In the genomic region with DNA sequence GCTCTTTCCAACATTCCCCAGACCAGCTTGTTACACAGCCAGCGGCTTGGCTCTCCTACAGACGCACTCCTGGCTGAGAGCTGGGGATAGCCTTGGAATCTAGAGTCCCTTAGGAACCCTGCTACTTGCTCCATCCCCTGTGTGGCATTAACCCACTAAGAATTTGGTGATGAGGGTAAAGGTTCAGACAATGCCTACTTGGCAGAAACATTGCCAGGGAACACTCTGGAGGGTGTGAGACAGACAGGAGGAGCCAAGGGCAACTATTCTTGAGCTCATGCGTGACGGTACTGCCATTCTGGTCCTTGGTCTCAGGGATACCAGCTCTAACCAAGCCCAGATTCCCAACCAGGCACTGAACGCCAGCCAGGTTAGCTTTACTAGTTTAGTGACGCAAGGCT, we compare ENCODE assay signal across 15 mouse cellular contexts. TPM values are rescaled to one million over a fixed set of nuclear protein-coding genes. Genes with fewer than 3 reads are reported as not detected.
DNase-seq lines count a peak whose midpoint lies in the region; ATAC-seq and TF ChIP-seq lines count a peak whose summit lies in the region.
"Had no signal": no experiment of that assay in that cellular context is flagged by ENCODE, and none has a peak within 500 bp of the region (broad histone marks: within the 10 kb centered on the region; RNA-seq: fewer than 3 reads in every experiment).

No protein-coding gene starts in this region.

- H3K9me3 ChIP-seq in hindbrain, embryonic 12.5 days (replicated peaks) = no peaks in the 10 kb centered on the region
- no peaks in the 10 kb centered on the region for H3K9me3 ChIP-seq in hindbrain, embryonic 16.5 days (ENCODE audit: control insufficient read depth, low read length)
- no peaks in the 10 kb centered on the region for H3K9me3 ChIP-seq in midbrain, embryonic 11.5 days (ENCODE audit: control insufficient read depth, low read length)
- no peaks in the 10 kb centered on the region for H3K9me3 ChIP-seq in midbrain, embryonic 16.5 days (replicated peaks; ENCODE audit: control insufficient read depth, low read length, poor library complexity, severe bottlenecking)
- no peaks in the 10 kb centered on the region for H3K9me3 ChIP-seq in stomach, postnatal 0 days (ENCODE audit: control insufficient read depth, low read length)
- H3K9me3 ChIP-seq: forebrain, embryonic 13.5 days; limb, embryonic 13.5 days; neural tube, embryonic 15.5 days had no signal

- WGBS in hindbrain, embryonic 12.5 days = 90% methylated on average over 6 of the region's 6 CpGs
- 92% methylated on average over 6 of the region's 6 CpGs for WGBS in hindbrain, embryonic 16.5 days
- WGBS in midbrain, embryonic 11.5 days = 97% methylated on average over 6 of the region's 6 CpGs
- 93% methylated on average over 6 of the region's 6 CpGs for WGBS in midbrain, embryonic 16.5 days
- WGBS in stomach, postnatal 0 days = 93% methylated on average over 6 of the region's 6 CpGs

- peak; percentile 39 for DNase-seq in adrenal gland, adult 2 months
- DNase-seq in adrenal gland, postnatal 4 days (ENCODE audit: low spot score in 2 of 2) = no peak
- peak; percentile 17 for DNase-seq in midbrain, embryonic 11.5 days (ENCODE audit: low spot score, missing footprints)
- DNase-seq in stomach, postnatal 0 days (ENCODE audit: low spot score) = no peak
- DNase-seq in spleen, adult 12 weeks (ENCODE audit: low spot score) = no peak
- DNase-seq: cerebellum, adult 2 months; heart, postnatal 36 days; lung, postnatal 10 days had no signal

- no peak overlapping the region for H3K4me2 ChIP-seq in hindbrain, embryonic 12.5 days (replicated peaks)
- no peak overlapping the region for H3K4me2 ChIP-seq in hindbrain, embryonic 16.5 days (ENCODE audit: low read length)
- H3K4me2 ChIP-seq in midbrain, embryonic 11.5 days = no peak overlapping the region
- no peak overlapping the region for H3K4me2 ChIP-seq in midbrain, embryonic 16.5 days (ENCODE audit: low read length)
- no peak overlapping the region for H3K4me2 ChIP-seq in stomach, postnatal 0 days (replicated peaks; ENCODE audit: low read depth)
- H3K4me2 ChIP-seq: forebrain, embryonic 13.5 days; limb, embryonic 13.5 days; neural tube, embryonic 15.5 days had no signal

- TF ChIP-seq EP300 in stomach, postnatal 0 days (optimal IDR thresholded peaks at IDR 0.05) = no peak

- H3K36me3 ChIP-seq in hindbrain, embryonic 12.5 days = peaks cover 44% of the 10 kb centered on the region
- peaks cover 24% of the 10 kb centered on the region for H3K36me3 ChIP-seq in hindbrain, embryonic 16.5 days (ENCODE audit: control insufficient read depth, insufficient read depth, low read length)
- peaks cover 16% of the 10 kb centered on the region for H3K36me3 ChIP-seq in midbrain, embryonic 11.5 days (ENCODE audit: control insufficient read depth, insufficient read depth, low read length)
- H3K36me3 ChIP-seq in midbrain, embryonic 16.5 days (ENCODE audit: control insufficient read depth, insufficient read depth, low read length) = peaks cover 28% of the 10 kb centered on the region
- peaks cover 25% of the 10 kb centered on the region for H3K36me3 ChIP-seq in stomach, postnatal 0 days (ENCODE audit: control insufficient read depth, insufficient read depth, low read length)

- no peak overlapping the region for H3K4me3 ChIP-seq in hindbrain, embryonic 12.5 days
- no peak overlapping the region for H3K4me3 ChIP-seq in hindbrain, embryonic 16.5 days (ENCODE audit: low read length)
- no peak overlapping the region for H3K4me3 ChIP-seq in midbrain, embryonic 11.5 days (ENCODE audit: low read depth, low read length)
- no peak overlapping the region for H3K4me3 ChIP-seq in midbrain, embryonic 16.5 days (ENCODE audit: low read depth, low read length)
- no peak overlapping the region for H3K4me3 ChIP-seq in stomach, postnatal 0 days (ENCODE audit: low read depth, low read length)
- H3K4me3 ChIP-seq: forebrain, embryonic 13.5 days; left cerebral cortex, adult 2 months; limb, embryonic 13.5 days; neural tube, embryonic 15.5 days had no signal

- H3K4me1 ChIP-seq in hindbrain, embryonic 12.5 days = peaks cover 27% of the 10 kb centered on the region
- peaks cover 22% of the 10 kb centered on the region for H3K4me1 ChIP-seq in hindbrain, embryonic 16.5 days (ENCODE audit: control insufficient read depth, insufficient read depth, low read depth, low read length)
- H3K4me1 ChIP-seq in midbrain, embryonic 11.5 days (ENCODE audit: control insufficient read depth, insufficient read depth, low read length) = peaks cover 17% of the 10 kb centered on the region
- H3K4me1 ChIP-seq in midbrain, embryonic 16.5 days (ENCODE audit: control insufficient read depth, insufficient read depth, low read length) = peaks cover 24% of the 10 kb centered on the region
- H3K4me1 ChIP-seq in stomach, postnatal 0 days (replicated peaks; ENCODE audit: control insufficient read depth, insufficient read depth) = peaks cover 8% of the 10 kb centered on the region

- TF ChIP-seq CTCF in stomach, postnatal 0 days (IDR thresholded peaks at IDR 0.05; ENCODE audit: low read depth) = no peak

- no peak overlapping the region for H3K27ac ChIP-seq in hindbrain, embryonic 12.5 days
- H3K27ac ChIP-seq in hindbrain, embryonic 16.5 days (ENCODE audit: low read depth, low read length) = no peak overlapping the region
- H3K27ac ChIP-seq in midbrain, embryonic 11.5 days (ENCODE audit: low read depth, low read length) = no peak overlapping the region
- H3K27ac ChIP-seq in midbrain, embryonic 16.5 days (ENCODE audit: low read length) = no peak overlapping the region
- no peak overlapping the region for H3K27ac ChIP-seq in stomach, postnatal 0 days (replicated peaks)
- H3K27ac ChIP-seq: forebrain, embryonic 13.5 days; left cerebral cortex, adult 2 months; limb, embryonic 13.5 days; neural tube, embryonic 15.5 days had no signal

- H3K9ac ChIP-seq in hindbrain, embryonic 12.5 days = 0 out of 2 replicates have a peak overlapping the region, but pooled peaks have one; percentile 23
- no peak overlapping the region for H3K9ac ChIP-seq in hindbrain, embryonic 16.5 days (ENCODE audit: low read depth, low read length)
- H3K9ac ChIP-seq in midbrain, embryonic 11.5 days (ENCODE audit: low read length) = no peak overlapping the region
- H3K9ac ChIP-seq in midbrain, embryonic 16.5 days (ENCODE audit: low read depth, low read length) = no peak overlapping the region
- H3K9ac ChIP-seq in stomach, postnatal 0 days (ENCODE audit: low read length) = 0 out of 2 replicates have a peak overlapping the region, but pooled peaks have one; percentile 31
- H3K9ac ChIP-seq: forebrain, embryonic 13.5 days; limb, embryonic 13.5 days; neural tube, embryonic 15.5 days had no signal

- no peaks in the 10 kb centered on the region for H3K27me3 ChIP-seq in hindbrain, embryonic 12.5 days
- H3K27me3 ChIP-seq in hindbrain, embryonic 16.5 days (replicated peaks; ENCODE audit: control insufficient read depth, insufficient read depth, low read length) = no peaks in the 10 kb centered on the region
- no peaks in the 10 kb centered on the region for H3K27me3 ChIP-seq in midbrain, embryonic 11.5 days (ENCODE audit: control insufficient read depth, insufficient read depth, low read length)
- no peaks in the 10 kb centered on the region for H3K27me3 ChIP-seq in midbrain, embryonic 16.5 days (ENCODE audit: control insufficient read depth, insufficient read depth, low read depth, low read length)
- no peaks in the 10 kb centered on the region for H3K27me3 ChIP-seq in stomach, postnatal 0 days (ENCODE audit: control insufficient read depth, insufficient read depth, low read length)
- H3K27me3 ChIP-seq: forebrain, embryonic 13.5 days; limb, embryonic 13.5 days; neural tube, embryonic 15.5 days had no signal

- ATAC-seq in hindbrain, embryonic 12.5 days (ENCODE audit: low FRiP score) = no peak
- no peak for ATAC-seq in hindbrain, embryonic 16.5 days
- no peak for ATAC-seq in midbrain, embryonic 11.5 days (ENCODE audit: low FRiP score)
- ATAC-seq in midbrain, embryonic 16.5 days = no peak
- ATAC-seq in stomach, postnatal 0 days (ENCODE audit: low FRiP score, low TSS enrichment) = no peak
- ATAC-seq: forebrain, embryonic 13.5 days had no signal

RNA-seq across cellular contexts. Expression of a gene that starts 26.2 kb away (rescaled TPM):
- 10 to 100 TPM; 55.3 to 69.6 TPM for total RNA-seq in adrenal gland, adult 2 months (2021)
- 35.6 and 50.7 TPM in 2 replicates for polyA plus RNA-seq in adrenal gland, adult 2 months (2012; rRNA removed)
- total RNA-seq in adrenal gland, postnatal 4 days (2021) = 10 to 100 TPM; 49.2 to 60.7 TPM
- 34.5 and 35.1 TPM in 2 replicates for polyA plus RNA-seq in hindbrain, embryonic 12.5 days (2016; fragmentation: Nextera tagmentation; extraction: Ambion mirVana)
- polyA plus RNA-seq in hindbrain, embryonic 16.5 days (2015; fragmentation: Nextera tagmentation; extraction: Ambion mirVana) = 56.4 and 59.8 TPM in 2 replicates
- 24.7 and 25.4 TPM in 2 replicates for polyA plus RNA-seq in midbrain, embryonic 11.5 days (2014; fragmentation: Nextera tagmentation; extraction: Ambion mirVana)
- polyA plus RNA-seq in midbrain, embryonic 16.5 days (2015; fragmentation: Nextera tagmentation; extraction: Ambion mirVana) = 50.7 and 51.4 TPM in 2 replicates
- 31.6 and 33.0 TPM in 2 replicates for polyA plus RNA-seq in stomach, postnatal 0 days (2015; fragmentation: Nextera tagmentation; extraction: Ambion mirVana)

RNA-seq across cellular contexts. Expression of a gene that starts 28.4 kb away (rescaled TPM):
- 1 to 10 TPM; 5.1 to 5.9 TPM for total RNA-seq in adrenal gland, adult 2 months (2021)
- 6.1 and 6.6 TPM in 2 replicates for polyA plus RNA-seq in adrenal gland, adult 2 months (2012; rRNA removed)
- total RNA-seq in adrenal gland, postnatal 4 days (2021) = 1 to 10 TPM; 4.1 to 4.2 TPM
- polyA plus RNA-seq in hindbrain, embryonic 12.5 days (2016; fragmentation: Nextera tagmentation; extraction: Ambion mirVana) = 5.9 and 6.2 TPM in 2 replicates
- 5.1 and 5.2 TPM in 2 replicates for polyA plus RNA-seq in hindbrain, embryonic 16.5 days (2015; fragmentation: Nextera tagmentation; extraction: Ambion mirVana)
- polyA plus RNA-seq in midbrain, embryonic 11.5 days (2014; fragmentation: Nextera tagmentation; extraction: Ambion mirVana) = 6.3 and 6.4 TPM in 2 replicates
- polyA plus RNA-seq in midbrain, embryonic 16.5 days (2015; fragmentation: Nextera tagmentation; extraction: Ambion mirVana) = 5.3 and 5.5 TPM in 2 replicates
- 2.5 and 2.6 TPM in 2 replicates for polyA plus RNA-seq in stomach, postnatal 0 days (2015; fragmentation: Nextera tagmentation; extraction: Ambion mirVana)

RNA-seq across cellular contexts. Expression of a gene that starts 29.4 kb away (rescaled TPM):
- 10 to 100 TPM; 34.0 to 79.5 TPM for total RNA-seq in adrenal gland, adult 2 months (2021)
- polyA plus RNA-seq in adrenal gland, adult 2 months (2012; rRNA removed) = 35.2 and 36.8 TPM in 2 replicates
- total RNA-seq in adrenal gland, postnatal 4 days (2021) = 10 to 100 TPM; 28.0 to 33.7 TPM
- 40.2 and 41.6 TPM in 2 replicates for polyA plus RNA-seq in hindbrain, embryonic 12.5 days (2016; fragmentation: Nextera tagmentation; extraction: Ambion mirVana)
- polyA plus RNA-seq in hindbrain, embryonic 16.5 days (2015; fragmentation: Nextera tagmentation; extraction: Ambion mirVana) = 55.0 and 60.6 TPM in 2 replicates
- 20.0 and 20.4 TPM in 2 replicates for polyA plus RNA-seq in midbrain, embryonic 11.5 days (2014; fragmentation: Nextera tagmentation; extraction: Ambion mirVana)
- polyA plus RNA-seq in midbrain, embryonic 16.5 days (2015; fragmentation: Nextera tagmentation; extraction: Ambion mirVana) = 55.1 and 60.1 TPM in 2 replicates
- polyA plus RNA-seq in stomach, postnatal 0 days (2015; fragmentation: Nextera tagmentation; extraction: Ambion mirVana) = 11.1 and 11.5 TPM in 2 replicates

RNA-seq across cellular contexts. Expression of a gene that starts 33.8 kb away (rescaled TPM):
- 1 to 10 TPM; 2.2 to 2.8 TPM for total RNA-seq in adrenal gland, adult 2 months (2021)
- 0.45 and 2.1 TPM in 2 replicates for polyA plus RNA-seq in adrenal gland, adult 2 months (2012; rRNA removed)
- total RNA-seq in adrenal gland, postnatal 4 days (2021) = 10 to 100 TPM; 11.5 to 33.6 TPM
- 0.95 and 1.2 TPM in 2 replicates for polyA plus RNA-seq in hindbrain, embryonic 12.5 days (2016; fragmentation: Nextera tagmentation; extraction: Ambion mirVana)
- polyA plus RNA-seq in hindbrain, embryonic 16.5 days (2015; fragmentation: Nextera tagmentation; extraction: Ambion mirVana) = 0.76 and 0.93 TPM in 2 replicates
- 0.30 TPM in 1 of 2 replicates, not detected in the other for polyA plus RNA-seq in midbrain, embryonic 11.5 days (2014; fragmentation: Nextera tagmentation; extraction: Ambion mirVana)
- polyA plus RNA-seq in midbrain, embryonic 16.5 days (2015; fragmentation: Nextera tagmentation; extraction: Ambion mirVana) = 0.86 and 1.2 TPM in 2 replicates
- 1.8 TPM in 2 replicates for polyA plus RNA-seq in stomach, postnatal 0 days (2015; fragmentation: Nextera tagmentation; extraction: Ambion mirVana)
- polyA plus RNA-seq: forebrain, embryonic 13.5 days had no signal

RNA-seq across cellular contexts. Expression of a gene that starts 40.1 kb away (rescaled TPM):
- 100 to 1,000 TPM; 152 to 167 TPM for total RNA-seq in adrenal gland, adult 2 months (2021)
- polyA plus RNA-seq in adrenal gland, adult 2 months (2012; rRNA removed) = 1,060 and 1,061 TPM in 2 replicates
- total RNA-seq in adrenal gland, postnatal 4 days (2021) = 100 to 1,000 TPM in 1 of 2 experiments, 10 to 100 TPM in 1; 94.9 to 121 TPM
- polyA plus RNA-seq in hindbrain, embryonic 12.5 days (2016; fragmentation: Nextera tagmentation; extraction: Ambion mirVana) = 62.6 and 72.8 TPM in 2 replicates
- polyA plus RNA-seq in hindbrain, embryonic 16.5 days (2015; fragmentation: Nextera tagmentation; extraction: Ambion mirVana) = 161 and 196 TPM in 2 replicates
- polyA plus RNA-seq in midbrain, embryonic 11.5 days (2014; fragmentation: Nextera tagmentation; extraction: Ambion mirVana) = 46.4 and 49.4 TPM in 2 replicates
- polyA plus RNA-seq in midbrain, embryonic 16.5 days (2015; fragmentation: Nextera tagmentation; extraction: Ambion mirVana) = 117 and 132 TPM in 2 replicates
- polyA plus RNA-seq in stomach, postnatal 0 days (2015; fragmentation: Nextera tagmentation; extraction: Ambion mirVana) = 85.0 and 90.1 TPM in 2 replicates

Comparison
In these comparisons a context has a peak if more than half of its experiments do, and no peak if none do; other contexts are left out.
1. DNase-seq: peak in adrenal gland, adult 2 months (single experiment) and midbrain, embryonic 11.5 days (single experiment); none in adrenal gland, postnatal 4 days (0 of 2), stomach, postnatal 0 days (single experiment) and spleen, adult 12 weeks (single experiment).
2. H3K9ac ChIP-seq: peak in hindbrain, embryonic 12.5 days (single experiment) and stomach, postnatal 0 days (single experiment); none in hindbrain, embryonic 16.5 days (single experiment), midbrain, embryonic 11.5 days (single experiment) and midbrain, embryonic 16.5 days (single experiment).